Mouse (Mus musculus): ENCODE data around the gene Adarb2.

Adarb2 gene

GRCm38 (mm10) chr13:8202681-8203476 lies at the start of gene Adarb2:
TSS of gene Adarb2 (plus strand) at chr13:8202866.
- DNase-seq (ENCODE audit: low spot score), result no peak

- no peak for DNase-seq (ENCODE audit: low spot score)
These were observed 28.9 kb upstream of the Adarb2 start for GRCm38 (mm10) chr13:8173800-8174199.

GRCm38 (mm10) chr13:8191977-8192376 lies 10.7 kb upstream of the Adarb2 start:
- no peak for DNase-seq (ENCODE audit: low spot score)

GRCm38 (mm10) chr13:8199186-8199880 lies 3.3 kb upstream of the Adarb2 start:
- DNase-seq (ENCODE audit: low spot score), result no peak

- no peak for DNase-seq (ENCODE audit: low spot score)
These were observed 779 bp downstream of the Adarb2 start for GRCm38 (mm10) chr13:8203477-8203813.

- no peak for DNase-seq (ENCODE audit: low spot score)
These were observed 4.7 kb downstream of the Adarb2 start for GRCm38 (mm10) chr13:8207337-8207736.

- no peak for DNase-seq (ENCODE audit: low spot score)
These were observed 8.1 kb downstream of the Adarb2 start for GRCm38 (mm10) chr13:8210776-8211175.

GRCm38 (mm10) chr13:8238871-8239270 lies 36.2 kb downstream of the Adarb2 start:
- DNase-seq (ENCODE audit: low spot score), result no peak

GRCm38 (mm10) chr13:8248016-8248667 lies 45.5 kb downstream of the Adarb2 start:
- DNase-seq (ENCODE audit: low spot score), result no peak

- no peak for DNase-seq (ENCODE audit: low spot score)
These were observed 69.7 kb downstream of the Adarb2 start for GRCm38 (mm10) chr13:8272158-8272945.

GRCm38 (mm10) chr13:8283116-8283515 lies 80.5 kb downstream of the Adarb2 start:
- no peak for DNase-seq (ENCODE audit: low spot score)

GRCm38 (mm10) chr13:8316347-8317141 lies 113.9 kb downstream of the Adarb2 start:
- no peak for DNase-seq (ENCODE audit: low spot score)

GRCm38 (mm10) chr13:8333589-8334455 lies 131.2 kb downstream of the Adarb2 start:
- DNase-seq (ENCODE audit: low spot score), result no peak

- no peak for DNase-seq (ENCODE audit: low spot score)
These were observed 131.9 kb downstream of the Adarb2 start for GRCm38 (mm10) chr13:8334580-8334979.

GRCm38 (mm10) chr13:8341086-8341807 lies 138.6 kb downstream of the Adarb2 start:
- DNase-seq (ENCODE audit: low spot score), result no peak

- DNase-seq (ENCODE audit: low spot score), result no peak
These were observed 144.5 kb downstream of the Adarb2 start for GRCm38 (mm10) chr13:8347147-8347546.

- no peak for DNase-seq (ENCODE audit: low spot score)
These were observed 149.7 kb downstream of the Adarb2 start for GRCm38 (mm10) chr13:8352341-8352740.

- DNase-seq (ENCODE audit: low spot score), result no peak
These were observed 150.3 kb downstream of the Adarb2 start for GRCm38 (mm10) chr13:8352952-8353351.

GRCm38 (mm10) chr13:8365523-8365922 lies 162.9 kb downstream of the Adarb2 start:
- no peak for DNase-seq (ENCODE audit: low spot score)

- DNase-seq (ENCODE audit: low spot score), result no peak
These were observed 163.4 kb downstream of the Adarb2 start for GRCm38 (mm10) chr13:8366087-8366486.
